Mouse (Mus musculus) ES-E14 (cell line): ENCODE measurements around the gene Rhag. TPM values are rescaled to one million over a fixed set of nuclear protein-coding genes. Genes with fewer than 3 reads are reported as not detected.

Experiments used
- DNase-seq: peaks from one replicate; pipeline ENCODE4 v3.0.0-alpha.2; 2013; ENCODE audit warnings: low read depth, low spot score
- H3K27ac ChIP-seq: 2 replicates; pipeline ENCODE4 v1.5.1; 2012; ENCODE audit warnings: low read depth, mild to moderate bottlenecking, low read length, moderate library complexity, mixed read lengths; ENCODE audit not compliant: poor library complexity, insufficient read depth, severe bottlenecking
- H3K36me3 ChIP-seq: 2 replicates; pipeline ENCODE4 v1.6.1; 2012; ENCODE audit warnings: mild to moderate bottlenecking, low read length, moderate library complexity, mixed read lengths; ENCODE audit not compliant: control insufficient read depth, poor library complexity, insufficient read depth, severe bottlenecking
- H3K4me1 ChIP-seq, 2 experiments: fragments of 150-350 bp in 1 of 2; sonication (generic) in 1 of 2; 2 replicates each; pipeline ENCODE4 v1.6.1; 2012; ENCODE audit warnings: low read length in 2 of 2, mild to moderate bottlenecking in 1 of 2, mixed read lengths in 1 of 2; ENCODE audit not compliant: control insufficient read depth in 2 of 2, insufficient read depth in 2 of 2, poor library complexity in 1 of 2
- H3K4me3 ChIP-seq, 2 experiments: fragments of 150-350 bp in 1 of 2; sonication (generic) in 1 of 2; 2 replicates each; pipeline ENCODE4 v1.5.1; 2012; ENCODE audit warnings: low read length in 2 of 2, low read depth in 1 of 2, mild to moderate bottlenecking in 1 of 2, mixed read lengths in 1 of 2; ENCODE audit not compliant: insufficient read depth in 1 of 2, poor library complexity in 1 of 2, severe bottlenecking in 1 of 2
- H3K9ac ChIP-seq: 2 replicates; pipeline ENCODE4 v1.6.1; 2012; ENCODE audit warnings: low read depth, mild to moderate bottlenecking, low read length, mixed read lengths; ENCODE audit not compliant: poor library complexity, insufficient read depth, severe bottlenecking
- H3K9me3 ChIP-seq: fragments of 150-350 bp; sonication (generic); 2 replicates; pipeline ENCODE4 v1.6.1; 2012; ENCODE audit warnings: low read depth, mild to moderate bottlenecking, low read length; ENCODE audit not compliant: control insufficient read depth, insufficient read depth
- CHD2 ChIP-seq: IDR thresholded peaks from 2 replicates; pipeline ENCODE4 v1.6.1; 2014; ENCODE audit warnings: mild to moderate bottlenecking, low read depth, low read length, inconsistent platforms
- HCFC1 ChIP-seq: IDR thresholded peaks from 2 replicates; pipeline ENCODE4 v1.6.1; 2012; ENCODE audit warnings: low read length, inconsistent platforms, borderline replicate concordance; ENCODE audit not compliant: insufficient read depth
- MAFK ChIP-seq: IDR thresholded peaks from 2 replicates; pipeline ENCODE4 v1.6.1; 2014; ENCODE audit warnings: mild to moderate bottlenecking, low read depth, low read length, inconsistent platforms; ENCODE audit not compliant: insufficient read depth
- ZC3H11A ChIP-seq: IDR thresholded peaks from 2 replicates; pipeline ENCODE4 v1.6.1; 2012; ENCODE audit warnings: low read depth, mild to moderate bottlenecking, inconsistent platforms, low read length, borderline replicate concordance
- ZNF384 ChIP-seq: IDR thresholded peaks from 2 replicates; pipeline ENCODE4 v1.6.1; 2012; ENCODE audit warnings: low read depth, low read length, inconsistent platforms
- in situ Hi-C, 2 experiments: fragments of 600-800 bp; cut with MboI; formaldehyde crosslinking; loops; one replicate each; pipeline ENCODE4 v1.15.1; 2025; ENCODE audit warnings: low sequenced_read_pairs in 2 of 2, inconsistent platforms in 1 of 2; ENCODE audit not compliant: unreplicated experiment in 2 of 2
- total RNA-seq: library from RNA; depleted of rRNA; stranded (reverse); fragments of 300-350 nt; gene quantifications from 2 replicates; pipeline ENCODE4 v1.2.3, GENCODE M21; 2012; rRNA removed

Gene Rhag
- total RNA-seq, result not detected in 2 replicates

DNA sequence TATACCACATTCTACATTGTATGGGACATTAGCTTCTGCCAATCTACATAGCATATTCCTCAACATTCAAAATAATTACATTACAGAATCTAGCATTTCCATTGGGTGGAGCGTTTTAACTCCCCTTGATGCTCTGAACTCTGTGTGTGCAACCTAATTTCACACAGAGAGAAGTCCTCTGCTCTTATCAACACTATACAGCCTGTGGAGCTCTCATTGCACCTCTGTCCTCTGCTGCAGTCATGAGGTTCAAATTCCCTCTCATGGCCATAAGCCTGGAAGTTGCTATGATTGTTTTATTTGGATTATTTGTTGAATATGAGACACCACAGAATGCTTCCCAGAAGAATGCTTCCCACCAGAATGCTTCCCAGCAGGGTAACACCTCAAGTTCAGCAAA, at the start of gene Rhag:
Gene Rhag, plus strand, starts transcription at position 193 of the 400 bp plus-strand sequence.
- no peak within 1 kb of the TSS for H3K4me3 ChIP-seq
- H3K4me1 ChIP-seq, result no peaks in the 10 kb centered on the region
- in situ Hi-C loops, result no loop called here
- no peak within 1 kb of the TSS for H3K27ac ChIP-seq
- H3K9me3 ChIP-seq, result no peaks in the 10 kb centered on the region
- TF ChIP-seq MAFK (no peak), ZC3H11A (no peak), HCFC1 (no peak), ZNF384 (no peak), CHD2 (no peak)
- no peak for DNase-seq
- no peak within 1 kb of the TSS for H3K9ac ChIP-seq
- no peaks in the 10 kb centered on the region for H3K36me3 ChIP-seq

GRCm38 (mm10) chr17:40763662-40764061, 47.3 kb upstream of the Rhag start:
- in situ Hi-C loops, result no loop called here
- H3K9ac ChIP-seq, result no peak overlapping the region

GRCm38 (mm10) chr17:40767120-40767519, 43.8 kb upstream of the Rhag start:
- H3K27ac ChIP-seq, result no peak overlapping the region
- H3K4me3 ChIP-seq, result no peak overlapping the region
- no peak for DNase-seq
- TF ChIP-seq ZNF384, result no peak
- no peak for TF ChIP-seq HCFC1
- no peak for TF ChIP-seq CHD2
- no peak for TF ChIP-seq MAFK
- no peak for TF ChIP-seq ZC3H11A
- no peaks in the 10 kb centered on the region for H3K9me3 ChIP-seq
- no peaks in the 10 kb centered on the region for H3K4me1 ChIP-seq
- no peak overlapping the region for H3K9ac ChIP-seq
- H3K36me3 ChIP-seq, result no peaks in the 10 kb centered on the region
- in situ Hi-C loops, result no loop called here

More at GRCm38 (mm10) chr17:40763662-40764061, 47.3 kb upstream of the Rhag start:
- no peak for DNase-seq
- TF ChIP-seq HCFC1 (no peak), CHD2 (no peak), MAFK (no peak), ZC3H11A (no peak), ZNF384 (no peak)
- Histone ChIP-seq H3K36me3 (no peaks in the 10 kb centered on the region), H3K27ac (no peak overlapping the region), H3K9me3 (no peaks in the 10 kb centered on the region), H3K4me1 (no peaks in the 10 kb centered on the region), H3K4me3 (no peak overlapping the region)

- TF ChIP-seq CHD2 (no peak), MAFK (no peak), ZC3H11A (no peak), ZNF384 (no peak), HCFC1 (no peak)
- Histone ChIP-seq H3K9ac (no peak overlapping the region), H3K4me1 (no peaks in the 10 kb centered on the region), H3K4me3 (no peak overlapping the region), H3K36me3 (no peaks in the 10 kb centered on the region), H3K27ac (no peak overlapping the region), H3K9me3 (no peaks in the 10 kb centered on the region)
- no peak for DNase-seq
- in situ Hi-C loops, result no loop called here
These were observed 21.0 kb upstream of the Rhag start for GRCm38 (mm10) chr17:40789877-40790276.
